Mouse (Mus musculus) urinary bladder, postnatal 36 days (tissue): Measurements from ENCODE around the gene Map1lc3b.
A peak's percentile ranks its signal among the peaks of the same experiment; 100 is the strongest.

ENCODE experiments used
- DNase-seq, 2 experiments: peaks; one replicate each; pipeline ENCODE4 v3.0.0; 2022; ENCODE audit warnings: low spot score in 2 of 2, mixed read lengths in 1 of 2

Gene Map1lc3b

DNA sequence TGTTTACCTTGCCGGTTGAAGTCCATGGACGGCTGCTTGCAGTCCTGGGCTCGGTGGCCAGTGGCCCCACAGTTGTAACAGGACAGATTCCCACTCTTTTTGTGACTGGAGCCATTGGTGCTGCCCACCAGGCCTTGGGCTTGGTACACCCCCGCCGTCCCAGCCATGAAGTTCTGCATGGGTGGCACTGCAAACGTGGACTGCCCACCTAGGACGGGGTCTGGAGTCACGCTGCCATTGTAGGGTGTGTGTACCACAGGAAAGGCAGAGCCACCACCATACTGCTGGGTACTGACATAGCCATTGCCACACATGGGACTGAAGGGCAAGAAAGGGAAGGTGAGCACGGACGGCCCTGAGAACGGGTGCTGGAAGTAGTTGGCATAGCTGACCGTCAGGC, 13.6 kb downstream of the Map1lc3b start:
- no peak for DNase-seq

DNA sequence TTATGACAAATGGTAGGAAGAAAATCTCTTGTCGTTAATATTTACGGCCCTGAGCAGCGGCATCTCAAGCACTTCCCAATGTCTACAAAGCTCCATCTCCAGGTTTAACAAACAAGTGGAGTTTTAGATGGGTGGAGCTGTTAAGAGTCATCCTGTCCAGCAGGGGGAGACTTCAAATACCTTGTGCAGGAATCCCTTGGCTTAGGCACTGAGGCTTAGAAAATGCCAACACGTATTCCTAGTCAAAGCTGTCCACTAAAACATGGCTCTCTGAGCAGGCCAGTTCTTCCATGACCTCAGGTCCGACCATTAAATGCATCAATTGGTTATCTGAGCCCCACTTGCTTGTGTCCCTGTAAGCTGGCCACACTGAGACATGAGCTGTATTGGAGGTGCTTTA, 17.5 kb downstream of the Map1lc3b start:
- DNase-seq = no peak

GRCm38 (mm10) chr8:121609251-121609650, 19.1 kb downstream of the Map1lc3b start:
- no peak for DNase-seq

DNA sequence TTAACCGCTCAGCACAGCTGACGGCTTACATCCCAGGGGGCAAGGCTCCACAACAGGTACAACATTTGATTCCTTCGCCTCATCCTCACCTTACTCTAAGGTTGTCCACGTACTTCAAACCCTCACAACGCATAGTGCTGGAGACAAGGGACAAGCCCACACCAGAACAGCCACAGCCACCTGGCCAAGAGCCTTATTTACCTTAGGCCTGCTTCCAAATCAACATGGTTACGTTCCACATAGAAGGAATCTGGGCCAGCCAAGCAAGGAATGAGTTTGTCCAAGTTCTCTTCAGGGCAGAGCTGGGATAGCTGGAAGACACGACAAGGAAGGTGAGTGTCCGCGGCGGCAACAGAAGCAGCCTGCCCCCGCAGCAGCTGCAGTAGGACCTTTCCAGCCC, 19.8 kb downstream of the Map1lc3b start:
- no peak for DNase-seq

- no peak for DNase-seq
Measured at GRCm38 (mm10) chr8:121613419-121613818, 23.3 kb downstream of the Map1lc3b start.

GRCm38 (mm10) chr8:121619401-121619995, 29.3 kb downstream of the Map1lc3b start:
- peak in 1 of 2 experiments; percentile 62 for DNase-seq

- DNase-seq = no peak
Measured at GRCm38 (mm10) chr8:121620801-121621516, 30.8 kb downstream of the Map1lc3b start.

DNA sequence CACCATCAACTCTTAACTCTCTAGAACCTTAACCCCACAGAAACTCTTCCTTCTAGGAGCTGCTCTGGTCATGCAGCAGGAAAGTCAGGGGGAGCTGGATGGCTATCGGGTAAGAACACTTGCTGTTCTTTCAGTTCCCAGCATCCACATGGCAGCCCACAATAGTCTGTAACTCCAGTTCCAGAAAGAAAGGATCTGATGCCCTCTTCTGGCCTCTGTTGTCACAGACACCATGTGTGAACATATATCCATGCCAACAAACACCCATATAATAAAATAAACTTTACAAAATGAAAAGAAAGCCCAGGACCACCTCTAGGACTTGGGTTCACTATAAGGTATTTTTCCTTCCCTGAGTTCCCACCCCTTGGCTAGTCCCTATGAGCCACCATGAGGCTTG, 31.7 kb downstream of the Map1lc3b start:
- DNase-seq = no peak

GRCm38 (mm10) chr8:121623043-121623442, 32.9 kb downstream of the Map1lc3b start:
- no peak for DNase-seq

DNA sequence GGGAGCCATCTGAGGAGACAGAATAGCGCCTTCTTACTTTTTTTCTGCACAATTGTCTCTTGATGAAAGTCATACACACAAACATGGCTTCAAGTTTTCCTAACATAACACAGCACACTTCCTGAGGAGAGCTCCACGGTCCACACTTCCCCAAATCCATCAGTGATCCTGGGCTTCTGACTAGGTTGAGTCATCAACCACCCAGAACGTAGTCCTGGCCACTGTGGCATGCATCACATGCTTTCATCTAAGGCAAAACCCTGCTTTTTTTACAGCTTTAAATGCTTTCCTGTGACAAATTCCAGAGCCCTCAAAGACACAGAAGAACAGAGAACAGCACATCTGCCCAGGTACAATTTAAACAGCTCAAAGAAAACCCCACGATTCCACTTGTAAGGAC, 38.5 kb downstream of the Map1lc3b start:
- DNase-seq = no peak

DNA sequence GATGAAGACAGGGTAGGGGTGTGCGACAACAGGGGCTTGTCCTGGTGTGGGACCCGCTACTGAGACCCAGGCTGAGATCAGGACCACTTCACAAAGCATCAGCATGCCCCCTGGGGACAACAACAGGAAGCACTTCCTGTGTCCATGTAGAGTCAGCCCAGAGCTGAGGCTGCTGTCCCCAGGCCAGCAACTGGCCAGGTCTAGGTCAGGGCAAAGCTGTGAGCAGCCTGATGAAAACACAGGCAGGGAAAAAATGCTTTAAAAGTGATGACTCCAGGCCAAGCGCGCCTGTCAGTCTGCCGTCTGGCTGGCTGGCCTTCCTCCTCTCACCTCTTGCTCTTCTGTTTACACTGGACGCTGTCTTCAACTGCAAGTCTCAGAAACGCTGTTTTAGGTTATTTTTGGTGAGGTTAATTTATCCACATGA, 41.5 kb downstream of the Map1lc3b start:
- DNase-seq = no peak

GRCm38 (mm10) chr8:121632401-121632800, 42.2 kb downstream of the Map1lc3b start:
- DNase-seq = no peak

DNA sequence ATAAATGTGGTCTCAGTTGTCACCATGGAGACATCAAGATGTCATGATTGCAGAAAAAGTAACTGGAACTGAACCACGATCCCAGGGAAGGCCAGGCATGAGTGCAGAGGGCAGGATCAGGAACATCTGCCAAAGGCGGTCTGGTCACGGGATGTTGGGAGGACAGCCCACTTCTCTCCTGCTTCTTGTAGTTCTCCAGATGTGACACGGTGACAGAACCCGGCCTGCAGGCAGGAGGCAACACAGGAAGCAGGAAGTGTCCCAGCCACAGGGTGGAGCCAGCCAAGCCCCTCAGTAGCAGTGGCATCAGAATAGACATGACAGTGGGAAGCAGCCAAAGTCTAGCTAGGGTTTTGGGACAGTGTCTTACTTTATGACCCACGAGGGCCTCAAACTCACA, 45.4 kb downstream of the Map1lc3b start:
- no peak for DNase-seq

- no peak for DNase-seq
Measured at GRCm38 (mm10) chr8:121636180-121636579, 46.0 kb downstream of the Map1lc3b start.

- DNase-seq = no peak
Measured at GRCm38 (mm10) chr8:121642804-121643203, 52.6 kb downstream of the Map1lc3b start.

DNA sequence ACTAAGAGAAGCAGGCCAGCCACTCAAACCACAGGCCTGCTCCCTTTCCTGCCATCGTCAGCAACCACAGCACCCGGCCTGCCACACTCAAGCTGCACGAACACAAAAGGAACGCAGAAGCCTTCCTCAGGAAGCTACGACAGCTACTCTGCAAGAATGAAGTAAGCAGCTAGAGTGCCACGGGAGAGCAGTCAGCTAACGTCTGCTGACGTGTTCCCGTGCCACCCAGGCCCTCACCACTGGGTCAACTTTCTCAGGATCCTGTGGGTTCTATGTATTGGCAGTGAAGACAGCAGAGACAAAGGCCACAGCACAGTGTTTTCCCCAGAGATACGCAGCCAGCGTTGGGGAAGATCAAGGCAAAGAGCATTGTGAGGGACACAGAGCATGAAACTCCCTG, 53.2 kb downstream of the Map1lc3b start:
- no peak for DNase-seq

DNA sequence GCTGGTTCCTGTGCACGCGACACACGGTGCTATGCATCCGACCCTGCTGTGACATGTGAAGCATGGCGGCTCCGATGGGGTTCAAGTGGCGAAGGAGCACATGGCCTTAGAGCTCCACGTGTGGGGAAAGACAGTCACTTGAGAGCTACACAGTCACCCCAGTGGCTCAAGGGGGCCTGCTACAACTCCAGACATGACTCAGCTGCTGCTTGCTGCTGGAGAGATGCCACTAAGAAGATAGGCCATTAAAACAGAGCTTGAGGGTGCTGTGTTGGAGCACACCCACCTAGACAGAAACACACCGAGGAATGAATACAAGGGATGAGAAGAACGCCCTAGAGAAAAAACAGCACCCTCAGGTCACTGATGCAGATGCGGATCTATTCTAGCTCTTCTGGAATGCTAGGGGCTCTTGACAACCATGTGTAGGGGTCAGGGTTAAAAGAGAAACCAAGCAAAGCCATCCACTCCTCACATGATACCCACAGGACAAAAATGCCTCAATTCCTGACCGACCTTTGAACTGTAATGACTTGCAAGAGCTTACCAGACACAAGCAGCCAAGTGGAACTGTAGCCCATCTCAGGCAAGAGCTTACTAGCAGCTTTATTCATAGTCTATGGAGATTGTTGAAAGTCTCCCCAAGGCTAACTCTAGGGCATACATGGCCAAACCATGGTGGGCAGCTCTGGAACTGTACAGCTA, 57.5 kb downstream of the Map1lc3b start:
- DNase-seq = no peak
